Mouse (Mus musculus) limb, embryonic 11.5 days (tissue): ENCODE results near the gene Nutm2. TPM values are rescaled to one million over a fixed set of nuclear protein-coding genes. Genes with fewer than 3 reads are reported as not detected.

Experiments
- ATAC-seq: fragments of 200-750 bp; cut with Nextera tagmentation; 2 replicates; pipeline ENCODE4 v1.8.0; 2017; ENCODE audit warnings: low read depth; ENCODE audit not compliant: insufficient number of reproducible peaks, low FRiP score, low TSS enrichment
- DNase-seq: peaks from one replicate; pipeline ENCODE4 v3.0.0-alpha.2; 2015; ENCODE audit warnings: low spot score
- H3K27ac ChIP-seq: fragments of 300-500 bp; sonication (generic); replicated peaks from 2 replicates; pipeline ENCODE4 v1.5.1; 2014; ENCODE audit warnings: low read depth, mild to moderate bottlenecking, low read length
- H3K27me3 ChIP-seq: fragments of 300-500 bp; sonication (generic); 2 replicates; pipeline ENCODE4 v1.6.1; 2014; ENCODE audit warnings: mild to moderate bottlenecking, low read length, mixed read lengths; ENCODE audit not compliant: control insufficient read depth, insufficient read depth
- H3K36me3 ChIP-seq: fragments of 300-500 bp; sonication (generic); 2 replicates; pipeline ENCODE4 v1.6.1; 2014; ENCODE audit warnings: mild to moderate bottlenecking, low read length, moderate library complexity, mixed read lengths; ENCODE audit not compliant: control insufficient read depth, insufficient read depth
- H3K4me1 ChIP-seq: fragments of 300-500 bp; sonication (generic); 2 replicates; pipeline ENCODE4 v1.6.1; 2014; ENCODE audit warnings: low read length, mixed read lengths; ENCODE audit not compliant: control insufficient read depth, insufficient read depth
- H3K4me2 ChIP-seq: fragments of 300-500 bp; sonication (generic); 2 replicates; pipeline ENCODE4 v1.6.1; 2014; ENCODE audit warnings: low read depth, mild to moderate bottlenecking, moderate library complexity; ENCODE audit not compliant: severe bottlenecking
- H3K4me3 ChIP-seq: fragments of 300-500 bp; sonication (generic); 2 replicates; pipeline ENCODE4 v1.5.1; 2014; ENCODE audit warnings: low read depth, low read length
- H3K9ac ChIP-seq: fragments of 300-500 bp; sonication (generic); 2 replicates; pipeline ENCODE4 v1.6.1; 2014; ENCODE audit warnings: mild to moderate bottlenecking, low read length
- H3K9me3 ChIP-seq: fragments of 300-500 bp; sonication (generic); 2 replicates; pipeline ENCODE4 v1.6.1; 2016; ENCODE audit warnings: low read length; ENCODE audit not compliant: control insufficient read depth
- whole genome bisulfite sequencing: fragments of 180-500 bp; shearing (Covaris S2); extraction: QIAGEN DNeasy Blood & Tissue Kit; methylation state at CpG from one replicate; pipeline ENCODE4 v1.1.7; 2014; 5-methylcytosine and 5-hydroxymethylcytosine counted together
- polyA plus RNA-seq: library from polyadenylated mRNA; unstranded; fragments of >200 nt; fragmentation: Nextera tagmentation; extraction: Ambion mirVana; gene quantifications from 2 replicates; pipeline ENCODE4 v1.2.1, GENCODE M21; 2014

Nutm2 gene
- not detected in 2 replicates for polyA plus RNA-seq

DNA sequence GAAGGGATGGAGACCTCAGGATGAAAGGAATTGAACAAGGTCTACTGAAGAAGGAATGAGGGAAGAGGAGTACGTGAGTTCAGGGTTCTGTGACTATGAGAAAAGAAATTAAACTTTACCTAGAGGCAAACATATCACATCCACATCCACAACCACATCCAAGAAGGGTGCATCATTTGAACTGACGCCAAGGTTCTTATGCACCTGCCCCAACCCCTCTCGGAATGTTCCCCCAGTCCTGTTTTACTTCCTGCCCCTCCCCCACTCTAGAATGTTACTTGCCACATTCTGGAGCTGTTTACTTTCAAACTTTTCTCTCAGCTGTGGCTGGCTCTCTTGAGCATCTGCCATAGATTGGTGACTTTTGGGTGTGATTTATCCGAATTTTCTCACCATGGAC lies at the start of gene Nutm2:
TSS of gene Nutm2 (plus strand) at position 301 of the 400 bp plus-strand sequence.
- no peak within 1 kb of the TSS for H3K4me3 ChIP-seq
- H3K36me3 ChIP-seq, result no peaks in the 10 kb centered on the region
- H3K27me3 ChIP-seq, result no peaks in the 10 kb centered on the region
- DNase-seq (no peak), ATAC-seq (no peak)
- H3K4me2 ChIP-seq, result no peak within 1 kb of the TSS
- no peak within 1 kb of the TSS for H3K9ac ChIP-seq
- H3K27ac ChIP-seq, result no peak within 1 kb of the TSS
- H3K4me1 ChIP-seq, result no peaks in the 10 kb centered on the region
- 86% methylated on average over 4 of the region's 4 CpGs for WGBS
- H3K9me3 ChIP-seq, result no peaks in the 10 kb centered on the region

DNA sequence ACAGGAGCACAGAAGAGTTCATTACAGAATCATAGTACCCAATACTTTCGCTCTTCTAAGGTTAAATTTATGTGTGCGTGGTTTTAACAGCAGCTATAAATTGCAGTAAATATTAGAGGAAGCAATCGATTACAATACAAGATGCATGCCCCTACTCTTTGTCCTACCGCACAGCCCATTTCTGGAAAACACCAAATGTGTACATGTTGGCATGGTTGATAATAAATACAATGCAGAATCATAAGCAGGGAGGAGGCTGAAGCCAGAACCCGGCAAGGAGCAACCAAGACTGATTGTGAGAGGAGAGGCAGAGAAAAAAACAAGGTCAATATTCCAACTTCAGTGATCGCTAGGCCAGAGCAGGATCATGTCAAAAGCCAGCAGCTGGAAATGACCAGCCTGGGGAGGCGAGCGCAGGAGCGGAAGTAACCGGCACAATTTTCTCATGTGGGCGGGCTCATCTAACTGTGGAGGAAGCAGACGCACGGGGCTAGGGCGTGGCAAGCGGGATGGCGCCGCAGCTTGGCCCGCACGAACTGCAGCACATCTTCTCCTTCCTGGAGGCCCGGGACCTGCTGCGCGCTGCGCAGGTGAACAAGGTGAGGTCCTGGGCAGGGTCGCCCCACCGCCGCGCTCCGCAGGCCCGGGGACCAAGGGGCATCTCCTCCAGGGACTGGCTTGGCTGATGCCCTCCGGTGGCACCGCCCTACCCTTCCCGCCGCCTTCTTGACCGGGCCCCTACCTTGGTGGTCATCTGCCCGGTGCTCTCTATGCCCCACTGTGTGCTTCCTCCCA lies 49.5 kb upstream of the Nutm2 start, which contains the start of gene Fbxw17:
TSS of gene Fbxw17 (plus strand) at position 476 of the 795 bp plus-strand sequence.
- Histone ChIP-seq H3K36me3 (no peaks in the 10 kb centered on the region), H3K27ac (no peak within 1 kb of the TSS), H3K4me3 (peak within 1 kb of the TSS; percentile 88), H3K4me2 (peak within 1 kb of the TSS; percentile 66), H3K4me1 (no peaks in the 10 kb centered on the region), H3K9me3 (no peaks in the 10 kb centered on the region), H3K27me3 (no peaks in the 10 kb centered on the region), H3K9ac (peak within 1 kb of the TSS; percentile 87)
- WGBS, result 11% methylated on average over 35 of the region's 35 CpGs
- peak; percentile 87 for ATAC-seq
- DNase-seq, result peak; percentile 82

DNA sequence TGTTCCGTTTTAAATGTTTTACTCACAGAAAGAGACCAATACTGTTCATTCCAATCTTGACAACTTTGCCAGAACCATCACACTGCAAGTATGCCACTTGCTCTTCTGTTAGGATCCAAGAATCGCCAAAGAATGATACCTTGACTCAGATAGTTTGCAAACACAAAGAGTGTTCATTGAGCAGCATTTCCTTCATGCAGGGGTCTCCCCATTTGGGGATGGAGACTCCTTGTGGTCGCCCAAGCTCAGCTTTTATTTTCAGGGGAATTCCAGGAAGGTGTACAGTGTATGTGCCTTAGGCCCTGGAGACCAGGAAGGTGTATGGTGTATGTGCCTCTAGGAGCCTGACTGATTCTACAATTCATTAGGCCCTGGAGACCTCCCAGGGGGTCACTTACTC lies 48.7 kb upstream of the Nutm2 start:
- Histone ChIP-seq H3K9me3 (no peaks in the 10 kb centered on the region), H3K36me3 (no peaks in the 10 kb centered on the region), H3K4me2 (peak overlapping the region; percentile 66), H3K27me3 (no peaks in the 10 kb centered on the region), H3K27ac (no peak overlapping the region), H3K4me1 (no peaks in the 10 kb centered on the region), H3K4me3 (peak overlapping the region; percentile 88), H3K9ac (peak overlapping the region; percentile 87)
- DNase-seq, result no peak
- 54% methylated on average over 3 of the region's 3 CpGs for WGBS
- no peak; the same call in 1 of the 2 replicates for ATAC-seq

DNA sequence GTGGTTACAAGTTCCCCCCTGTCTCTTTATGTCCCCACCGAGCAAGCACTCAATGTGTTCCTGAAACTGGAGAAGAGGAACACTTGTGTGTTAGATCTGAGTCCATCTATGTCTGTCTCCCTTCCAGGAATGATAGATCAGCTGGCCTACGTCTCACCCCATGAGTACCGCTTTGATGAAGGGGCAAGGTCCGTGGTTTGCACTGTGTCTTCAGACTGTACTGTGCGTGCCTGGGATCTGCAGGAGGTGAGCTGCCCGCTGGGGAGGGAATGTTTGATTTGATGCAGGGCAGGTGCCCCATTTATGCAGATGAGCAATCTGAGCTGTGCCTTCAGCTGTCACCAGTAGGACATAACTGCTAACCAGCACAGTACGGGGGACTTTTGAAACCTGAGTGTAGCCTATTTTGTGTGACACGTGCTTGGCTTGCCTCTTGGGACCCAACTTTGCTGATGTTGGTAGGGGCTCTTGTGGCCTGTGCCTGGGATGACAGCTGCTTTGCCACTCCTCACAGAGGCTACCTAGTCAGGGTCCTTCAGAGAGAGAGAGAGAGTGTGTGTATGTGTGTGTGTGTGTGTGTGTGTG lies 43.4 kb upstream of the Nutm2 start:
- Histone ChIP-seq H3K4me1 (no peaks in the 10 kb centered on the region), H3K9me3 (no peaks in the 10 kb centered on the region), H3K4me3 (no peak overlapping the region), H3K4me2 (no peak overlapping the region), H3K27me3 (no peaks in the 10 kb centered on the region), H3K27ac (no peak overlapping the region), H3K9ac (no peak overlapping the region), H3K36me3 (no peaks in the 10 kb centered on the region)
- 85% methylated on average over 8 of the region's 8 CpGs for WGBS
- ATAC-seq (no peak), DNase-seq (no peak)

DNA sequence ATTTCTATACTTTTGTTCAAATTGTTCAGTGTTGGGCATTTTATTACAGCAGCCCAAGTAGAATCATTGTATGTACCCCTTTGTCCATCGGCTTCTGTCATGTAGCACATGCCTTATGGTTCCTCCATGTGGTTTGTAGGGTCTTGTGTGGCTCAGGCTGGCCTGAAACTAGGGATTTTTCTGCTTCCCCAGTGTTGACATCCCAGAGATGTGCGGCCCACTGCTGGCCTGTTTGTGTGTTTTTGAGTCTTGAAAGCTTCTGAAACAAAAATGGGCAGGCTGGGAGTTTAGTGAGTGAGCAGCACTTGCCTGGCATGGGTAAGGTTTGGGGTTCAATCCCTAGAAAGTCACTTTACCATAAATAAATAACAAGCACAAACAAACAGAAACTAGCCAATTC lies 42.6 kb upstream of the Nutm2 start:
- no peak for DNase-seq
- H3K4me1 ChIP-seq, result no peaks in the 10 kb centered on the region
- no peaks in the 10 kb centered on the region for H3K36me3 ChIP-seq
- H3K9ac ChIP-seq, result no peak overlapping the region
- no peak overlapping the region for H3K27ac ChIP-seq
- no peak overlapping the region for H3K4me3 ChIP-seq
- WGBS, result 84% methylated on average over 2 of the region's 2 CpGs
- H3K27me3 ChIP-seq, result no peaks in the 10 kb centered on the region
- H3K4me2 ChIP-seq, result no peak overlapping the region
- no peak for ATAC-seq
- H3K9me3 ChIP-seq, result no peaks in the 10 kb centered on the region

DNA sequence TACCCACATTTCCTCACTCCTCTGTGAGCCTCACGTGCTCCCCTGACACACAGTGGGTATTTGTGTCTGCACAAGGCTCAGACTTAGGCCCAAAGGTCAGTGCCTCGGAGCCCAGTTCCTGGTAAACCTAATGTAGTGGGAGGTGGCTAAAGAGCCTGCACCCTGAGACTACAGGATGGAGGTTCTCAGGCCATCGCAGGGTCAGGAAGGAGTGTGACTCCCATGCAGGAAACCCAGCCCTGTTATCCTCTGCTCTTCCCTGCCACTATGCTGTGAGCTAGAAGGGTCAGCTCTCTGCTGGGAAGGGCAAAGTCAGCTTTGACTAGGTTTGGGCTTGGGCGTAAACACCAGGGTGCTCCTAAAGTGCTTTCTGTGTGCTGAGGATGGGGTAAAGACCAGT lies 40.4 kb upstream of the Nutm2 start:
- no peaks in the 10 kb centered on the region for H3K9me3 ChIP-seq
- no peaks in the 10 kb centered on the region for H3K27me3 ChIP-seq
- no peak overlapping the region for H3K27ac ChIP-seq
- H3K36me3 ChIP-seq, result no peaks in the 10 kb centered on the region
- H3K9ac ChIP-seq, result no peak overlapping the region
- H3K4me2 ChIP-seq, result no peak overlapping the region
- 81% methylated on average over 4 of the region's 4 CpGs for WGBS
- H3K4me3 ChIP-seq, result no peak overlapping the region
- no peak for DNase-seq
- no peak for ATAC-seq
- no peaks in the 10 kb centered on the region for H3K4me1 ChIP-seq

DNA sequence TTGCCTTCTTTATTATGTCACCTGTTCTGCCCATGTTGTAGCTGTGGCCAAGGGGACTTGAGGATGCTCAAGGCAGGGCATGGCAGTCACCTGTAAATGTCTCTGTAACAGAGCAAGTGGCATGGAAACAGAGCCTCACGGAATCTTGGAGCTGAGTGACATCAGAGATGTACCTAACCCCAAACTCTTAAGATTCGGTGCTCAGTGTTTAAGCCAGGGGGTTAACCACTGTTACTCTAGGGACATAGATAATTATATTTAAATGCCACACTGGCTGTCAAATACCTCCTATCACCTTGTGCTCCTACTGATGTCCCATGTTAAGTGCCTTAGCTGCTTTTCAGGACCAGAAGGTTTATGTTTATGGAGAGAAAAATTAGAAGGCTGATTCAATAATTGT lies 23.3 kb upstream of the Nutm2 start, which contains the start of gene Gm47429:
TSS of gene Gm47429 (minus strand) at position 101 of the 400 bp plus-strand sequence.
- 89% methylated on average over 2 of the region's 2 CpGs for WGBS
- Histone ChIP-seq H3K36me3 (no peaks in the 10 kb centered on the region), H3K27me3 (no peaks in the 10 kb centered on the region), H3K4me3 (no peak within 1 kb of the TSS), H3K27ac (no peak within 1 kb of the TSS), H3K9ac (no peak within 1 kb of the TSS), H3K4me1 (no peaks in the 10 kb centered on the region), H3K4me2 (no peak within 1 kb of the TSS), H3K9me3 (no peaks in the 10 kb centered on the region)
- ATAC-seq (no peak), DNase-seq (no peak)

DNA sequence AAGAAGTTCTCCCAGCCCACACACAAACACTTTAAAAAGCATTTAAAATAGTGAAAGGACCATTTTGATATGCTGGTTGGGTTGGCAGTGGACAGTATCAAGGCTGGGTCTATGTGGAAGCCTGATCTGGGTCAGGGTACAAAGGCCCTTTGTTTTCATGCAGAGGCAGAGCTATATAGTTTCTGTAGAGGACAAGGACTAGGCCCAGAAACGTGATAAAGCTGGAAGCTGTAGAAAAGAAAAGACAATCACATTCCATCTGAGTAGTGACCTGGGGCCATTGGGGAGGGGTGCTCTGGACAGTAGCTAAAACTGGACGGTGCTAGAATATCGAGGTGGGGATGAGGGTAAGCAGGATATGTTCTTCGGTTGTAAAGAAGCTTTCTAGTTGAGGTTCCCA lies 21.8 kb upstream of the Nutm2 start:
- 83% methylated on average over 4 of the region's 4 CpGs for WGBS
- Histone ChIP-seq H3K4me2 (no peak overlapping the region), H3K4me1 (no peaks in the 10 kb centered on the region), H3K4me3 (no peak overlapping the region), H3K9me3 (no peaks in the 10 kb centered on the region), H3K36me3 (no peaks in the 10 kb centered on the region), H3K9ac (no peak overlapping the region), H3K27me3 (no peaks in the 10 kb centered on the region), H3K27ac (no peak overlapping the region)
- no peak for ATAC-seq
- DNase-seq, result no peak
